Mouse (Mus musculus) ES-E14 (cell line): ENCODE measurements around the gene Rint1. TPM values are rescaled to one million over a fixed set of nuclear protein-coding genes. Genes with fewer than 3 reads are reported as not detected.

Experiments
- DNase-seq: peaks from one replicate; pipeline ENCODE4 v3.0.0-alpha.2; 2013; ENCODE audit warnings: low read depth, low spot score
- H3K27ac ChIP-seq: 2 replicates; pipeline ENCODE4 v1.5.1; 2012; ENCODE audit warnings: low read depth, mild to moderate bottlenecking, low read length, moderate library complexity, mixed read lengths; ENCODE audit not compliant: poor library complexity, insufficient read depth, severe bottlenecking
- H3K36me3 ChIP-seq: 2 replicates; pipeline ENCODE4 v1.6.1; 2012; ENCODE audit warnings: mild to moderate bottlenecking, low read length, moderate library complexity, mixed read lengths; ENCODE audit not compliant: control insufficient read depth, poor library complexity, insufficient read depth, severe bottlenecking
- H3K4me1 ChIP-seq, 2 experiments: fragments of 150-350 bp in 1 of 2; sonication (generic) in 1 of 2; 2 replicates each; pipeline ENCODE4 v1.6.1; 2012; ENCODE audit warnings: low read length in 2 of 2, mild to moderate bottlenecking in 1 of 2, mixed read lengths in 1 of 2; ENCODE audit not compliant: control insufficient read depth in 2 of 2, insufficient read depth in 2 of 2, poor library complexity in 1 of 2
- H3K4me3 ChIP-seq, 2 experiments: fragments of 150-350 bp in 1 of 2; sonication (generic) in 1 of 2; 2 replicates each; pipeline ENCODE4 v1.5.1; 2012; ENCODE audit warnings: low read length in 2 of 2, low read depth in 1 of 2, mild to moderate bottlenecking in 1 of 2, mixed read lengths in 1 of 2; ENCODE audit not compliant: insufficient read depth in 1 of 2, poor library complexity in 1 of 2, severe bottlenecking in 1 of 2
- H3K9ac ChIP-seq: 2 replicates; pipeline ENCODE4 v1.6.1; 2012; ENCODE audit warnings: low read depth, mild to moderate bottlenecking, low read length, mixed read lengths; ENCODE audit not compliant: poor library complexity, insufficient read depth, severe bottlenecking
- H3K9me3 ChIP-seq: fragments of 150-350 bp; sonication (generic); 2 replicates; pipeline ENCODE4 v1.6.1; 2012; ENCODE audit warnings: low read depth, mild to moderate bottlenecking, low read length; ENCODE audit not compliant: control insufficient read depth, insufficient read depth
- CHD2 ChIP-seq: IDR thresholded peaks from 2 replicates; pipeline ENCODE4 v1.6.1; 2014; ENCODE audit warnings: mild to moderate bottlenecking, low read depth, low read length, inconsistent platforms
- HCFC1 ChIP-seq: IDR thresholded peaks from 2 replicates; pipeline ENCODE4 v1.6.1; 2012; ENCODE audit warnings: low read length, inconsistent platforms, borderline replicate concordance; ENCODE audit not compliant: insufficient read depth
- MAFK ChIP-seq: IDR thresholded peaks from 2 replicates; pipeline ENCODE4 v1.6.1; 2014; ENCODE audit warnings: mild to moderate bottlenecking, low read depth, low read length, inconsistent platforms; ENCODE audit not compliant: insufficient read depth
- ZC3H11A ChIP-seq: IDR thresholded peaks from 2 replicates; pipeline ENCODE4 v1.6.1; 2012; ENCODE audit warnings: low read depth, mild to moderate bottlenecking, inconsistent platforms, low read length, borderline replicate concordance
- ZNF384 ChIP-seq: IDR thresholded peaks from 2 replicates; pipeline ENCODE4 v1.6.1; 2012; ENCODE audit warnings: low read depth, low read length, inconsistent platforms
- in situ Hi-C, 2 experiments: fragments of 600-800 bp; cut with MboI; formaldehyde crosslinking; loops; one replicate each; pipeline ENCODE4 v1.15.1; 2025; ENCODE audit warnings: low sequenced_read_pairs in 2 of 2, inconsistent platforms in 1 of 2; ENCODE audit not compliant: unreplicated experiment in 2 of 2
- total RNA-seq: library from RNA; depleted of rRNA; stranded (reverse); fragments of 300-350 nt; gene quantifications from 2 replicates; pipeline ENCODE4 v1.2.3, GENCODE M21; 2012

Rint1 gene
- total RNA-seq, 1 experiment = 12.0 TPM

DNA sequence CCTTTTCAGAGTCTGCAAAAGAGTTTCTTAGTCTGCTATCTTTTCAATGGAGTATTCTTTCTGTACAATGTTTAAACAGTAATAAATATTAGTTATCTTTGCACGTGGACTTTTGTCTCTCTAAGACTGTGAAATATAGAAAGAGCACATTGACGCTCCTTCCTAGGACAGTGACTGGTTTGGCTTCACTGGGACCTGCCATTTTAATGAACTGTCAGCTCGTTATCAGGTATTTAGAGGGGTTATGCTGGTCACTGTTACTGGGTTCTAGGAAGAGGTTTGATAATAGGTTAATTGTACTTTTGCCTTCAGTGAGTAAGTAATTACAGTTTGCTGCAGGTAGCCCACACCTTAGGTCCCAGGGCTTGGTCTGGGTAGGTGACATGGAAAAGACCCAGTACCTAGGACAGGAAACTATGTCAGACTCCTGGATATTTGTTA is 899 bp downstream of the Rint1 start:
- Histone ChIP-seq H3K36me3 (peaks cover 2% of the 10 kb centered on the region; the same call in 1 of the 2 replicates), H3K4me1 (no peaks in the 10 kb centered on the region), H3K4me3 (peak overlapping the region; percentile 76 to 81; a peak in 3 of 4 replicates), H3K9me3 (no peaks in the 10 kb centered on the region), H3K27ac (no peak overlapping the region), H3K9ac (no peak overlapping the region)
- no peak for TF ChIP-seq CHD2
- no peak for TF ChIP-seq HCFC1
- TF ChIP-seq MAFK = no peak
- TF ChIP-seq ZC3H11A = no peak
- TF ChIP-seq ZNF384 = no peak
- DNase-seq = no peak
- in situ Hi-C loops = no loop called here

DNA sequence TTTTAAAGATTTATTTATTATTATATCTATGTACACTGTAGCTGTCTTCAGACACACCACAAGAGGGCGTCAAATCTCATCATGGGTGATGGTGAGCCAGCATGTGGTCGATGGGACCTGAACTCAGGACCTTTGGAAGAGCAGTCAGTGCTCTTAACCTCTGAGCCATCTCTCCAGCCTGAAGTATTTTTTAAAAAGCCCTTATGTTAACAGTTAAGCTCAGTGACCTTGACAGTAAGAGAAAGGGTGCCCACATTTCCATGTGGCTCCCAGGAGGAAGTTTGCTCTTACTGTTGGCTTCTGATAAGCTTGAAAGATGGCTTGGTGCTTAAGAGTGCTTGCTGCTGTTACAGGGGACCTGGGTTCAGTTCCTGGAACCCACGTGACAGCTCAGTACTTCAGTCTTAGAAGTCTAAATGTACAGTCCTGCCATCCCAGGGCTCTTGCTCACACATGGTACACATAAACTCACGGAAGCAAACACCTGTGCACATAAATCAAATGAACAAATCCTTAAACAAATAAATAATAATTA is 1.6 kb downstream of the Rint1 start:
- DNase-seq = no peak
- Histone ChIP-seq H3K9ac (no peak overlapping the region), H3K36me3 (peaks cover 2% of the 10 kb centered on the region; the same call in 1 of the 2 replicates), H3K4me3 (no peak overlapping the region), H3K27ac (no peak overlapping the region), H3K4me1 (no peaks in the 10 kb centered on the region), H3K9me3 (no peaks in the 10 kb centered on the region)
- in situ Hi-C loops = no loop called here
- TF ChIP-seq HCFC1 (no peak), ZC3H11A (no peak), CHD2 (no peak), ZNF384 (no peak), MAFK (no peak)

DNA sequence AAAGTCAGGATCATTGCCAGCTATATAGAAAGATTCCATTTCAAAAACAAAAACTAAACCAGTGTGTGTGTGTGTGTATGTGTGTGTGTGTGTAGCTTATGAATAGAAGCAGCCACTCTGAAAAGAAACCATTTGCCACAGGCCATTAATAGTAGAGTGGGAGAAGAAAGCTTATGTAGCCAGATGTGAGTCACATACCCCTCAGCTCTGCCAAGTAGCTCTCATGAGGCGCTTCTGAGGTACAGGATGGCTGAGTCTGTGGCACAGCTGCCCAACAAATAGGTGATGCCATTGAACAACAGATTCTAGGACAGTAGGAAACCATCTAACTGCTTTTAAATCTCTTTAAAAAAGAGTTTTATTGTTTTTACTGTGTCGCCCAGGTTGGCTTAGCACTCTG is 5.2 kb downstream of the Rint1 start:
- Histone ChIP-seq H3K27ac (no peak overlapping the region), H3K4me1 (no peaks in the 10 kb centered on the region), H3K36me3 (peaks cover 5% of the 10 kb centered on the region), H3K9ac (no peak overlapping the region), H3K9me3 (no peaks in the 10 kb centered on the region), H3K4me3 (no peak overlapping the region)
- DNase-seq = no peak
- in situ Hi-C loops = no loop called here
- TF ChIP-seq ZC3H11A (no peak), CHD2 (no peak)

DNA sequence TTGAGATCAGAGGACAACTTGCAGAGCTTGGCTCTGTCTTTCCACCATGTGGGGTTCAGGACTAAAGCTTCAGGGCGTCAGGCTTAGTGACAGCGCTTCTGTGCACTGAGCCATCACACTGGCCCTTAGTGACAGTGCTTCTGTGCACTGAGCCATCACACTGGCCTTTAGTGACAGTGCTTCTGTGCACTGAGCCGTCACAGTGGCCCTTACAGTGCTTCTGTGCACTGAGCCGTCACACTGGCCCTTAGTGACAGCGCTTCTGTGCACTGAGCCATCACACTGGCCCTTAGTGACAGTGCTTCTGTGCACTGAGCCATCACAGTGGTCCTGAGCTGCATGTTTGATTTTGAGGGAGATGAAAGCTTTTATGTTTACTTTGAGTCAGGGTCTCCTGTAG is 27.3 kb downstream of the Rint1 start:
- peaks cover 0 to 3% of the 10 kb centered on the region in 2 experiments; a peak in 1 of 4 replicates for H3K4me1 ChIP-seq
- TF ChIP-seq MAFK (no peak), CHD2 (no peak), HCFC1 (no peak), ZNF384 (no peak), ZC3H11A (no peak)
- no peak overlapping the region for H3K4me3 ChIP-seq
- no peaks in the 10 kb centered on the region for H3K9me3 ChIP-seq
- in situ Hi-C loops = no loop called here
- H3K36me3 ChIP-seq = peaks cover 8% of the 10 kb centered on the region
- no peak overlapping the region for H3K9ac ChIP-seq
- no peak for DNase-seq
- no peak overlapping the region for H3K27ac ChIP-seq

DNA sequence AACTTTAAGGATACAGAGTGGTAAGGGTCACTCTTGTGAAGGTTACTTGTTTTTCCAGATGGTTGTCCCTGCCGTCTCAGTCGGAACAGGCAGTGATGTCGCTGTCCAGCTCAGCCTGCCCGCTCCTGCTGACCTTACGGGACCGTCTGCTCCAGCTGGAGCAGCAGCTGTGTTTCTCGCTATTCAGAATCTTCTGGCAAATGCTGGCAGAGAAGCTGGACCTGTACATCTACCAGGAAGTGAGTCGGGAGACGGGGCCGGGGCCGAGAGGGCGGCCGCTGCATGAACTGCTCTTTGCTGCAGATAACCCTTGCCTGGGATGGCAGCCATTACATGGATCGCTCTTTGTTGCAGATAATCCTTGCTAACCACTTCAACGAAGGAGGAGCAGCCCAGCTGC is 29.2 kb downstream of the Rint1 start:
- TF ChIP-seq HCFC1 = no peak
- no peak for TF ChIP-seq ZC3H11A
- no peak for TF ChIP-seq MAFK
- TF ChIP-seq ZNF384 = no peak
- no peak for TF ChIP-seq CHD2
- Histone ChIP-seq H3K9me3 (no peaks in the 10 kb centered on the region), H3K4me3 (no peak overlapping the region), H3K27ac (no peak overlapping the region), H3K4me1 (peaks cover 0 to 2% of the 10 kb centered on the region in 2 experiments; a peak in 1 of 4 replicates), H3K36me3 (peaks cover 6% of the 10 kb centered on the region), H3K9ac (no peak overlapping the region)
- DNase-seq = no peak
- in situ Hi-C loops = no loop called here
